Mouse (Mus musculus) midbrain, embryonic 12.5 days (tissue): ENCODE measurements around the gene AW011738. TPM values are rescaled to one million over a fixed set of nuclear protein-coding genes. Genes with fewer than 3 reads are reported as not detected.

ENCODE experiments used
- ATAC-seq: fragments of 200-750 bp; cut with Nextera tagmentation; 2 replicates; pipeline ENCODE4 v1.8.0; 2017; ENCODE audit warnings: low read depth, moderate TSS enrichment, moderate library complexity; ENCODE audit not compliant: low FRiP score
- H3K27ac ChIP-seq: fragments of 300-500 bp; sonication (generic); replicated peaks from 2 replicates; pipeline ENCODE4 v1.5.1; 2016; ENCODE audit warnings: mild to moderate bottlenecking
- H3K27me3 ChIP-seq: fragments of 300-500 bp; sonication (generic); 2 replicates; pipeline ENCODE4 v1.6.1; 2016; ENCODE audit warnings: mild to moderate bottlenecking
- H3K36me3 ChIP-seq: fragments of 300-500 bp; sonication (generic); 2 replicates; pipeline ENCODE4 v1.6.1; 2016
- H3K4me1 ChIP-seq: fragments of 300-500 bp; sonication (generic); 2 replicates; pipeline ENCODE4 v1.6.1; 2016
- H3K4me2 ChIP-seq: fragments of 300-500 bp; sonication (generic); replicated peaks from 2 replicates; pipeline ENCODE4 v1.6.1; 2016; ENCODE audit warnings: mild to moderate bottlenecking, moderate library complexity
- H3K4me3 ChIP-seq: fragments of 300-500 bp; sonication (generic); 2 replicates; pipeline ENCODE4 v1.5.1; 2016; ENCODE audit warnings: mild to moderate bottlenecking
- H3K9ac ChIP-seq: fragments of 300-500 bp; sonication (generic); replicated peaks from 2 replicates; pipeline ENCODE4 v1.6.1; 2016; ENCODE audit warnings: mild to moderate bottlenecking, moderate library complexity
- H3K9me3 ChIP-seq: fragments of 300-500 bp; sonication (generic); 2 replicates; pipeline ENCODE4 v1.6.1; 2016; ENCODE audit warnings: mild to moderate bottlenecking
- WGBS: fragments of 180-500 bp; shearing (Covaris S2); methylation state at CpG from one replicate; pipeline ENCODE4 v1.1.7; 2016; 5-methylcytosine and 5-hydroxymethylcytosine counted together
- polyA plus RNA-seq: library from polyadenylated mRNA; unstranded; fragments of >200 nt; fragmentation: Nextera tagmentation; extraction: Ambion mirVana; gene quantifications from 2 replicates; pipeline ENCODE4 v1.2.1, GENCODE M21; 2016

The AW011738 gene
- polyA plus RNA-seq, 1 experiment from 2014 or later, result 7.6 TPM

GRCm38 (mm10) chr4:156188162-156188810 is 14.8 kb upstream of the AW011738 start:
- Histone ChIP-seq H3K4me2 (peak overlapping the region; percentile 38), H3K4me3 (peak overlapping the region; percentile 10; the same call in 1 of the 2 replicates), H3K27ac (peak overlapping the region; percentile 90), H3K9me3 (no peaks in the 10 kb centered on the region), H3K27me3 (no peaks in the 10 kb centered on the region; the same call in 1 of the 2 replicates), H3K36me3 (peaks cover 44% of the 10 kb centered on the region), H3K9ac (0 out of 2 replicates have a peak overlapping the region, but pooled peaks have one; percentile 25), H3K4me1 (peaks cover 94% of the 10 kb centered on the region)
- 38% methylated on average over 5 of the region's 5 CpGs for WGBS
- no peak for ATAC-seq

- peaks cover 95% of the 10 kb centered on the region for H3K4me1 ChIP-seq
- WGBS, result 8% methylated on average over 6 of the region's 6 CpGs
- peak overlapping the region; percentile 10 for H3K4me3 ChIP-seq
- ATAC-seq, result peak; percentile 58
- H3K4me2 ChIP-seq, result peak overlapping the region; percentile 38
- peak overlapping the region; percentile 25; the same call in 1 of the 2 replicates for H3K9ac ChIP-seq
- H3K36me3 ChIP-seq, result peaks cover 45% of the 10 kb centered on the region
- peak overlapping the region; percentile 90 for H3K27ac ChIP-seq
- H3K27me3 ChIP-seq, result no peaks in the 10 kb centered on the region; the same call in 1 of the 2 replicates
- H3K9me3 ChIP-seq, result no peaks in the 10 kb centered on the region
Observed at GRCm38 (mm10) chr4:156188811-156189323, 14.2 kb upstream of the AW011738 start.

DNA sequence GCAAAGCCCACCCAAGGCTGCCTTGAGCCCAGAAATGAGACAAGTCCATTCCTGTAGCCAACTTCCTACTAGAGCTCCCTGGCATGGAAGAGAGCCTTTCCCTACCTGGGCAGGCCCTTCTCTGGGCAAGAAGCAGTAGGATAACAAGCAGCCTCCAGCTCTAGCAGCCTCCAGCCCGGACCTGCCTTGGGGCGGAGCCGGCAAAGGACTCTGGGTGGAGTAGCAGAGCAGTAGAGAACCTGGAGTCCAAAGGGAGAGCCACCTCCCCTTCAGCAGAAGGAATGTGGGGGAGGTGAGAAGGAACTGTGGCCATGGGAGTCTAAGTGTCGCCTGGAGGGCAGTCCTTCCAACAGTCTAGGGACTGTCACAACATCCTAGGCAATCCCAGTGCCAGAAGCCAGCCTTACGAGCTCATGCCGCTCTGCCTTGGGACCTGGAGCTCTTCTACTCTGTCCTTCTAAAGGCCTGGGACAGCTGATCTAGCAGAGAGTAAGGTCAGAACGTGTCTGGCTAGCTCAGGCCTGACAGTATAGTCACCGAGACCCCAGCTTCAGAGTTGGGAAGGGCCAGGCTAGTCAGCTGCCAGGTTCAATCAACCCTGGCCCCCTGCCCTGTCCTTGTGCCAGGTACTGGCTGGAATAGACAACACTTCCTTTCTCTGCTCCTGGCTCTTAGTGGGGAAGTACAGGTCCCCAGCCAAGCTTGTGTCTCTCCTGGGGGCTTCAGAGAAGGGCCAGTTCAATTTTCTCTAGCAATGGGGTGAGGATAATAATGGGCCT is 10.5 kb upstream of the AW011738 start:
- ATAC-seq, result no peak
- H3K4me2 ChIP-seq, result no peak overlapping the region
- no peaks in the 10 kb centered on the region for H3K9me3 ChIP-seq
- peaks cover 84% of the 10 kb centered on the region for H3K4me1 ChIP-seq
- H3K36me3 ChIP-seq, result peaks cover 49% of the 10 kb centered on the region
- no peaks in the 10 kb centered on the region; the same call in 1 of the 2 replicates for H3K27me3 ChIP-seq
- 58% methylated on average over 8 of the region's 8 CpGs for WGBS
- H3K27ac ChIP-seq, result no peak overlapping the region
- 0 out of 2 replicates have a peak overlapping the region, but pooled peaks have one; percentile 2 for H3K9ac ChIP-seq
- no peak overlapping the region for H3K4me3 ChIP-seq

DNA sequence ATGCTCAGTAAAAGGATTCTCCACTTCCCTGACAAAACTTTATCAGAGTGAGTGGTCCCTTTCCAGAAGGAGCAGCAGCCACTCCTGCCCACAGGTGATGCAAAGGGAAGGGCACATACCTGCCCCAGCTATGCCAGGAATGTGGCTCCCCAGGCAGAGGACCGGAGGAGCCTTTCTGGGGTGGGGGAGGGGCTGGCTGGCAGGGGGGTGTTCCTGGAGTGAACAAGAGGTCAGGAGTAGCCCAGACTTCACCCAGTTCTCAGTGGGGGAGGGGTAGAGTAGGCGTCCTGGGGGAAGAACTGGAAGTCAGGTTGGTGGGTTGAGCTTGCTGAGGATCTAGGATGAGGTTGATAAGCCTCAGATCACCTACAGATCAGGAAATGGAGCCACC is 9.9 kb upstream of the AW011738 start:
- no peak overlapping the region for H3K27ac ChIP-seq
- 0 out of 2 replicates have a peak overlapping the region, but pooled peaks have one; percentile 2 for H3K9ac ChIP-seq
- H3K9me3 ChIP-seq, result no peaks in the 10 kb centered on the region
- WGBS, result 24% methylated on average over 2 of the region's 2 CpGs
- H3K4me2 ChIP-seq, result 0 out of 2 replicates have a peak overlapping the region, but pooled peaks have one; percentile 2
- H3K4me3 ChIP-seq, result no peak overlapping the region
- H3K4me1 ChIP-seq, result peaks cover 78% of the 10 kb centered on the region
- peaks cover 49% of the 10 kb centered on the region for H3K36me3 ChIP-seq
- no peak for ATAC-seq
- H3K27me3 ChIP-seq, result no peaks in the 10 kb centered on the region; the same call in 1 of the 2 replicates

DNA sequence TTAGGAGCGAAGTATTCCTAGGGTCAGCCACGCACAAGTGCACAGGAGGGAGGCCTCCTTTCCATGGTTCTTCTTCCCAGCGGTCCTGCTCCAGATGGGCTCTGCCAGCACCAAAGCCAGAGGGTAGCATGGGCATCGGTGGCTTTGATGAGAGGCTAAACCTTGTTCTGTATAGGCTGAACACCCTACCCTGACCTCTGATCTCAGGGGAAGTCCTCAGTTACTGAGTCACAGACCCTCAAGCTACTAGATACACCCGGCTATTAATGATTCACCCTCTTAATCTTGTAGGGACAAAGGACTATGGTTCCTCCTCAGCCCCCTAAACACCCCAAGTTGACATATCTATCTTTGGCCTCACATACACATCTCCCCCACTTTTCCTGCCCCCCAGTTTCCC is 9.2 kb upstream of the AW011738 start:
- Histone ChIP-seq H3K4me3 (0 out of 2 replicates have a peak overlapping the region, but pooled peaks have one; percentile 7), H3K4me1 (peaks cover 75% of the 10 kb centered on the region), H3K27me3 (no peaks in the 10 kb centered on the region; the same call in 1 of the 2 replicates), H3K9ac (no peak overlapping the region), H3K27ac (no peak overlapping the region), H3K4me2 (peak overlapping the region; percentile 86), H3K36me3 (peaks cover 49% of the 10 kb centered on the region), H3K9me3 (no peaks in the 10 kb centered on the region)
- ATAC-seq, result no peak
- WGBS, result 63% methylated on average over 5 of the region's 5 CpGs

DNA sequence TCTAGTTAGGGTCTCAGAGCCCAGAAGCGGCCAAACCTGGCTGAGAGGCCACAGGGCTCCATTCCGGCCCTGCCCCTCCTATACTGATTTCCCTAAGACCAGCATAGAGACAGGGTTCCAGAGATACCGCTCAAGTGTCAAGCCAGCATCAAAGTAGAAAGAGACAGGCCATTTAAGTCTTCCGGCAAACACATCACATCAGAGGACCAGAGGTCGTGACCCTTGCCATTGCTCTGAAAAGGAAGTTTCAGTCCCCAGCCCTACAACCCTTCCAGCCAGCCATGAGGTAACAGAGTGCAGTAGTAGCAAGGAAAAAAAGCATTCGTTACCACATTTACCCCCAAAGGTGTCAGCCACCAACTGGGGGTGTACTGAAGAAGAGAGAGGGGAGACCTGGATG is 8.8 kb upstream of the AW011738 start:
- Histone ChIP-seq H3K36me3 (peaks cover 49% of the 10 kb centered on the region), H3K27ac (no peak overlapping the region), H3K4me3 (0 out of 2 replicates have a peak overlapping the region, but pooled peaks have one; percentile 7), H3K9me3 (no peaks in the 10 kb centered on the region), H3K4me1 (peaks cover 71% of the 10 kb centered on the region), H3K27me3 (no peaks in the 10 kb centered on the region; the same call in 1 of the 2 replicates), H3K4me2 (peak overlapping the region; percentile 86), H3K9ac (no peak overlapping the region)
- ATAC-seq, result no peak
- 19% methylated on average over 6 of the region's 6 CpGs for WGBS

- peak overlapping the region; percentile 75 for H3K4me3 ChIP-seq
- peak overlapping the region; percentile 96 for H3K27ac ChIP-seq
- peak overlapping the region; percentile 86 for H3K4me2 ChIP-seq
- H3K9me3 ChIP-seq, result no peaks in the 10 kb centered on the region
- peak overlapping the region; percentile 85 for H3K9ac ChIP-seq
- H3K36me3 ChIP-seq, result peaks cover 36% of the 10 kb centered on the region
- H3K4me1 ChIP-seq, result peaks cover 52% of the 10 kb centered on the region
- peak; percentile 2; the same call in 1 of the 2 replicates for ATAC-seq
- 5% methylated on average over 35 of the region's 35 CpGs for whole genome bisulfite sequencing
- H3K27me3 ChIP-seq, result no peaks in the 10 kb centered on the region; the same call in 1 of the 2 replicates
Observed at GRCm38 (mm10) chr4:156195927-156196870, 6.9 kb upstream of the AW011738 start.

DNA sequence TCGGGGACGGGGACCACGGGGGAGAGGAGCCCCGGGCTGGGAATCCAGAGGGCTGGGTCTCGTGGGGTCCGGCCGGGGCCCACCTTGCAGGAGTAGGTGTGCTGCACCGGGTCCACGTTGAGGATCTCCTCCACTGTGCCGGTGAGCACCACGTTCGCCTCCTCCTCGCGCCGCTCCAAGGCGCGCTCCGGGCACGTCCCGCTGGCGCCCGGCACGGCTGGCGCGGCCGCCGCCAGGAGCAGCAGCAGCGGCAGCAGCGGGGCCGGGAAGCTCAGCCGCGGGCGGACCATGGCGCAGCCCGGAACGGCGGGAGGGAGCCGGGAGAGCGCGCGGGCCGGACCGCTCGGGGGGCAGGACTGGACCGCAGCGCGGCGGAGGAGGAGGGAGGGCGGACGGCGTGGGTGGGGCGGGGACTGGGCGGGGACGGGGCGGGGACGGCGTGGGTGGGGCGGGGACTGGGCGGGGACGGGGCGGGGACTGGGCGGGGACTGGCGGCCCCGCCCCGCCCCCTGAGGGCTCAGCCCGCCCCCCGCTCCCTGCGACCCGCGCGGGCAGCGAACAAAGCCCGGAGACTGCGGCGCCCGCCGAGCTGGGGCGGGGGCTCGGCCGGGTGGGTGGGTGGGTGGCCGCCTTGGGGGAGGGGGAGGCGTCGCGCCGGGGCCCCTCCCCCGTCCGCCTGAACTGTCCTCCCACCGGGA is 5.8 kb upstream of the AW011738 start, which contains the start of gene Agrn:
Gene Agrn (minus strand): TSS at position 358 of the 698 bp plus-strand sequence.
- H3K9ac ChIP-seq, result peak within 1 kb of the TSS; percentile 85
- peaks cover under 1% of the 10 kb centered on the region for H3K27me3 ChIP-seq
- peak within 1 kb of the TSS; percentile 96 for H3K27ac ChIP-seq
- peak within 1 kb of the TSS; percentile 75 for H3K4me3 ChIP-seq
- ATAC-seq, result peak; percentile 73
- peaks cover 27% of the 10 kb centered on the region for H3K36me3 ChIP-seq
- under 1% methylated on average over 31 of the region's 88 CpGs for WGBS
- no peaks in the 10 kb centered on the region for H3K9me3 ChIP-seq
- peaks cover 45% of the 10 kb centered on the region for H3K4me1 ChIP-seq
- H3K4me2 ChIP-seq, result peak within 1 kb of the TSS; percentile 86

GRCm38 (mm10) chr4:156197829-156198205 is 5.3 kb upstream of the AW011738 start:
- ATAC-seq, result peak; percentile 96
- peaks cover 6% of the 10 kb centered on the region; the same call in 1 of the 2 replicates for H3K27me3 ChIP-seq
- peak overlapping the region; percentile 32 for H3K9ac ChIP-seq
- peaks cover 23% of the 10 kb centered on the region for H3K36me3 ChIP-seq
- H3K9me3 ChIP-seq, result no peaks in the 10 kb centered on the region
- peaks cover 45% of the 10 kb centered on the region for H3K4me1 ChIP-seq
- peak overlapping the region; percentile 96 for H3K27ac ChIP-seq
- 1% methylated on average over 26 of the region's 26 CpGs for WGBS
- peak overlapping the region; percentile 86 for H3K4me2 ChIP-seq
- peak overlapping the region; percentile 75 for H3K4me3 ChIP-seq

DNA sequence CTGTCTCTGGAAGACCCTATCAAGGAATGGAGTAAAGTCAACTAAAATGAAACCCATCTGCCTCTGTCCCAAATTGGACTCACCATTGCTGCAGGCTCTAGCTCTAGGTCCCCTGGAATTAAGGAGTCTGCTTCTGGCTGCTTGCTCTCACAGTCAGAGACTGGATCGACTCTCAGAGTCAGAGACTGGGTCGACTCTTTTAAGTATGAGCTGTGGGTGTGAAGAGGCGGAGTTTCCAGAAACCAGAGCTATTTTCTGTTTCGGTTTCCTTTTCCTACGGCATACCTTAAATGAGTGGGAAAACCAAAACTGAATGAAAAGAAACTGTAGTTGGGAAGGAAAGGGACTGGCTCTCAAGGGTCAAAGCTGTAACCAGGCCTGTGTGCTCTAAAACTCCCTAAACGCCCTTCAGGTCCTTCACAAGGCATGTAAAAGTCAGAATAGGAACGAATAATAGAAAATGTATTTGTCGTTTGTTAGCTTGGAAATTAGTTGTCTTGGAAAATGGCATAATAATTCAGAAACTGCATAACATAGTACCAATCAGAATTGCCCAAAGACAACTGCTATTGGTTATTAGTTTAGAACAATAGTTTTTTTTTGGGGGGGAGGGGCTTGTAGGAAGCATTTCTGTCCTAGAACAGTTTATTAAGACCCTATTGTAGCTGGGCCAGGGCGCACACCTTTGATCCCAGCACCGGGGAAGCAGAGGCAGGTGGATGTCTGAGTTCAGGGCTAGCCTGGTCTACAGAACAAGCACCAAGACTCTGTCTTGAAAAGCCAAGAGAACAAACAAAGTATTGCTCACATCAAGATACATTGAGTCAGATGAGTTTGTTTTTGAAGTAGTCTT is 2.3 kb upstream of the AW011738 start, which contains the start of gene Isg15:
Gene Isg15 (minus strand): TSS at position 196 of the 853 bp plus-strand sequence.
- Histone ChIP-seq H3K4me1 (peaks cover 38% of the 10 kb centered on the region), H3K27ac (no peak within 1 kb of the TSS), H3K27me3 (peaks cover 27% of the 10 kb centered on the region), H3K4me3 (no peak within 1 kb of the TSS), H3K9me3 (no peaks in the 10 kb centered on the region), H3K9ac (no peak within 1 kb of the TSS), H3K4me2 (no peak within 1 kb of the TSS), H3K36me3 (no peaks in the 10 kb centered on the region)
- 70% methylated on average over 10 of the region's 10 CpGs for WGBS
- ATAC-seq, result no peak
